Mouse (Mus musculus): Measurements from ENCODE around the gene Phpt1. TPM values are rescaled to one million over a fixed set of nuclear protein-coding genes. Genes with fewer than 3 reads are reported as not detected.

Gene Phpt1
- 29.9 and 39.4 TPM in 2 replicates for total RNA-seq (2012; rRNA removed)

DNA sequence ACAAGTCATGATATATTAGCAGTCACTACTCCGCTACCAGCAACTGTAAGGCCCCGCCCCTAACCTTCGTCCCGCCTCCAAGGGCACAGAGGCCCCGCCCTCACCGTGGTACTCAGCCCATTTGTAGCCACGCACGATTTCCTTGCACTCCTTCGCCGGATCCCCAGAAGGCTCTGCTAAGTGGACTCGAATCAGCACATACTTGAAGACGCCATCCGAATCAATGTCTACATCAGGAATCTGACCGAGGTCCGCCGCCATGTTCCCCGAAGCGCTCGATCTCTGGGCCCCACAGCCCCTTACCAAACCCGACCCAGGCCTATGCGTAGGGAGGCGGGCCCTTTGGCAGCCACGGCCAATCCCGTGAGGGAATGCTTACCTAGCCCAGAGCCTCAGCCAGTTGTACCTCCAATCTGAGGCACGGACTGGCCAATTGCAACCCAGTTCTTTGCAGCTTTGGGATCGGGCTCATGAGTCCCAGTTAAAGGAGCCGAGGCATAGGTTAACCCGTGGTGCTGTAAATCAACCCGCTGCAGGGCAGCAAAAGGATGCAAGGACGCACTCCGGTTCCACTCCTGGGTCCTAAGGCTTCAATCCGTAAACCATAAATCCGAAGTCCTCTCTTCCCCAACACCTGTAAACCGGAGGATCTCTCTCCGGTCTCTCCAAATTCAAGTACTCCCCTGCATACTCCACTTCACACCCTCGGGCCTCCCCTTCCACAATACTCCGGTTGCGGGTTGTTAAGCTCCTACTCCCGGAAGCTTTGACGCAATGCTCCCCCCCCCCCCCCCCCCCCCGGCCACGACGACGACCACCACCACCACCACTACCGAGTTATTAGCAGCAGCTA, at the start of gene Phpt1, which contains the start of gene Mamdc4:
Phpt1 (minus strand) TSS at position 646 of the 853 bp plus-strand sequence.
Mamdc4 (minus strand) TSS at position 267 of the 853 bp plus-strand sequence.
- in situ Hi-C loops (cut with MboI; ENCODE audit: low sequenced_read_pairs in 2 of 2, unreplicated experiment in 2 of 2) = no loop called here
- no peak for TF ChIP-seq ZC3H11A (IDR thresholded peaks at IDR 0.05; ENCODE audit: borderline replicate concordance, low read depth, low read length)
- TF ChIP-seq CHD2 (IDR thresholded peaks at IDR 0.05; ENCODE audit: low read depth, low read length) = peak; percentile 89
- H3K9me3 ChIP-seq (ENCODE audit: control insufficient read depth, insufficient read depth, low read depth, low read length) = no peaks in the 10 kb centered on the region
- peak within 1 kb of the TSS; percentile 58; the same call in 1 of the 2 replicates for H3K27ac ChIP-seq (ENCODE audit: insufficient read depth, low read depth, low read length, poor library complexity, severe bottlenecking)
- H3K4me3 ChIP-seq (ENCODE audit: insufficient read depth in 1 of 2, low read depth in 1 of 2, low read length in 2 of 2, poor library complexity in 1 of 2, severe bottlenecking in 1 of 2) = peak within 1 kb of the TSS; percentile 81 to 94
- peaks cover 5% of the 10 kb centered on the region; the same call in 1 of the 2 replicates for H3K36me3 ChIP-seq (ENCODE audit: control insufficient read depth, insufficient read depth, low read length, poor library complexity, severe bottlenecking)
- peaks cover 0 to 29% of the 10 kb centered on the region in 2 experiments; a peak in 2 of 4 replicates for H3K4me1 ChIP-seq (ENCODE audit: control insufficient read depth in 2 of 2, insufficient read depth in 2 of 2, low read length in 2 of 2, poor library complexity in 1 of 2)
- H3K9ac ChIP-seq (ENCODE audit: insufficient read depth, low read depth, low read length, poor library complexity, severe bottlenecking) = peak within 1 kb of the TSS; percentile 86
- peak; percentile 94 for DNase-seq (ENCODE audit: low read depth, low spot score)

DNA sequence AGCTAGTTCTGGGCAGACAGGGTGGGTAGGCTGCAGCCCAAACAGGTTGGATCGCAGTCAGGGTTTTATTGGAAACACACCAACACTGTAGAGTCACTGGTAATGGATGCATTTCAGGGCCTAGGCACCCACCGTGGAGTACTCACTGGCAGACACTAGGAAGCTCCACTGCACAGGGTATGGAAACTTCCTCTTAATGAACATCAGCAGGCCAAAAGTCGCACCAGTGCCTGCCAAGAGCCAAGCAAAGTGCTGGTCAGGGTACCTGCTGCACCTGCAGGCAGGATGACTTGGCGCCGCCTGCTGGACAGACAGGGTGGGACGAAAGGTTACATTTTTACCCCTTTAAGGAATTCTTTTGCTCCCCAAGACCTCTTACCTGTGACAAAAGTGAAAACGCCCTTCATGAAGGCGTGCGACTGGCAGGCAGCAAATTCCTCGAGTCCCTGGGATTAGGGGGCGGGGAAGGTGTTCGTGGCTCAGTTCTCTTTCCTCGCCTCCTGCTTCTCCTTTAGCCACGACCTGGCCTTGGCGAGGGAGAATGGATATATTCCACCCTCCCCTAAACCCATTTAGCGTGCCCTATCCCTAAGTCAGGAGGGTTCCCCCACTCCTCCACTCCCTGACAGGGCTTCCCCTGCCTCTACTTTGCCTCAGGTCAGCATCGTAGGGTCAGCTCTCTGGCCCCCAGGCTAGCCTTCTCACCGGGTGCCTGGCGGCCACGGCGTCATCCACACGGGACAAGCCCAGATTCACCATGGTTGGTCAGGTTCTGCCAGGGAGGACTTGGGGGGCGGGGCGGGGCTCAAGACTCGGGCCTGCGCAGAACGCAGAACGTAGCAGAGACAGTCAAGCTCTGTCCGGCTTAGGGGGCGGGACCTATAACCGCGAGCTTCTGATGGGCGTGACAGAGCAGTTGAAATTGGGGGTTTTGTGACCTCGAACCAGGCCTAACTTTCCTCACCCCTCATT, 46.5 kb upstream of the Phpt1 start, which contains the start of gene Tmem141:
Tmem141 (minus strand) TSS at position 777 of the 972 bp plus-strand sequence.
- DNase-seq (ENCODE audit: low read depth, low spot score) = peak; percentile 77
- in situ Hi-C loops (cut with MboI; ENCODE audit: low sequenced_read_pairs in 2 of 2, unreplicated experiment in 2 of 2) = no loop called here

DNA sequence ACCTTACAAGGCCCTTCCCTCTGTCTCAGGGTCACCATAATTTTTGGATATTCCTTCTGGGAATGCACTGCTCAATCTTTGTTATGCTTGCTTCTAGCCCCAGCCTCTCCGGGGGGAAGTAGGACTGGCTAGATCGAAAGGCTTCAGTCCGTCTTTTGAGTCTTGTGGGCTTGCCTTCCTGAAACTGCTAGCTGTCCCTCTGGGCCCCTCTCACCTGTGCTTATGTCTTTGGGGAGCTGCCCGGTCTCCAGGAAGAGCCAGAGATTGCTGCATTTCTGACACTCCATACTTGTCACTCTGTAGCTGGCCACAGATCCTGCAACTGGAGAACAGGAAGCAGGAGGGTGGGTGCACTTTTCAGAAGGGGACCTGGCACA, 45.8 kb upstream of the Phpt1 start:
- TF ChIP-seq ZNF384 (IDR thresholded peaks at IDR 0.05; ENCODE audit: low read depth, low read length) (no peak), CHD2 (IDR thresholded peaks at IDR 0.05; ENCODE audit: low read depth, low read length) (no peak), HCFC1 (IDR thresholded peaks at IDR 0.05; ENCODE audit: borderline replicate concordance, insufficient read depth, low read length) (no peak), MAFK (IDR thresholded peaks at IDR 0.05; ENCODE audit: insufficient read depth, low read depth, low read length) (no peak), ZC3H11A (IDR thresholded peaks at IDR 0.05; ENCODE audit: borderline replicate concordance, low read depth, low read length) (no peak)
- no peaks in the 10 kb centered on the region; a peak in 1 of 4 replicates for H3K4me1 ChIP-seq (ENCODE audit: control insufficient read depth in 2 of 2, insufficient read depth in 2 of 2, low read length in 2 of 2, poor library complexity in 1 of 2)
- no peaks in the 10 kb centered on the region; the same call in 1 of the 2 replicates for H3K36me3 ChIP-seq (ENCODE audit: control insufficient read depth, insufficient read depth, low read length, poor library complexity, severe bottlenecking)
- in situ Hi-C loops (cut with MboI; ENCODE audit: low sequenced_read_pairs in 2 of 2, unreplicated experiment in 2 of 2) = no loop called here
- H3K27ac ChIP-seq (ENCODE audit: insufficient read depth, low read depth, low read length, poor library complexity, severe bottlenecking) = no peak overlapping the region
- no peaks in the 10 kb centered on the region for H3K9me3 ChIP-seq (ENCODE audit: control insufficient read depth, insufficient read depth, low read depth, low read length)
- H3K9ac ChIP-seq (ENCODE audit: insufficient read depth, low read depth, low read length, poor library complexity, severe bottlenecking) = no peak overlapping the region
- no peak for DNase-seq (ENCODE audit: low read depth, low spot score)
- H3K4me3 ChIP-seq (ENCODE audit: insufficient read depth in 1 of 2, low read depth in 1 of 2, low read length in 2 of 2, poor library complexity in 1 of 2, severe bottlenecking in 1 of 2) = no peak overlapping the region

More for the DNA sequence above, 46.5 kb upstream of the Phpt1 start, which contains the start of gene Tmem141:
- TF ChIP-seq HCFC1 (IDR thresholded peaks at IDR 0.05; ENCODE audit: borderline replicate concordance, insufficient read depth, low read length) (peak; percentile 15; the same call in 1 of the 2 replicates), ZNF384 (IDR thresholded peaks at IDR 0.05; ENCODE audit: low read depth, low read length) (no peak), MAFK (IDR thresholded peaks at IDR 0.05; ENCODE audit: insufficient read depth, low read depth, low read length) (no peak), CHD2 (IDR thresholded peaks at IDR 0.05; ENCODE audit: low read depth, low read length) (no peak), ZC3H11A (IDR thresholded peaks at IDR 0.05; ENCODE audit: borderline replicate concordance, low read depth, low read length) (no peak)
- no peaks in the 10 kb centered on the region for H3K9me3 ChIP-seq (ENCODE audit: control insufficient read depth, insufficient read depth, low read depth, low read length)
- H3K9ac ChIP-seq (ENCODE audit: insufficient read depth, low read depth, low read length, poor library complexity, severe bottlenecking) = peak within 1 kb of the TSS; percentile 78
- no peak within 1 kb of the TSS for H3K27ac ChIP-seq (ENCODE audit: insufficient read depth, low read depth, low read length, poor library complexity, severe bottlenecking)
- H3K4me1 ChIP-seq (ENCODE audit: control insufficient read depth in 2 of 2, insufficient read depth in 2 of 2, low read length in 2 of 2, poor library complexity in 1 of 2) = no peaks in the 10 kb centered on the region; a peak in 1 of 4 replicates
- no peaks in the 10 kb centered on the region; the same call in 1 of the 2 replicates for H3K36me3 ChIP-seq (ENCODE audit: control insufficient read depth, insufficient read depth, low read length, poor library complexity, severe bottlenecking)
- H3K4me3 ChIP-seq (ENCODE audit: insufficient read depth in 1 of 2, low read depth in 1 of 2, low read length in 2 of 2, poor library complexity in 1 of 2, severe bottlenecking in 1 of 2) = peak within 1 kb of the TSS; percentile 69 to 80

DNA sequence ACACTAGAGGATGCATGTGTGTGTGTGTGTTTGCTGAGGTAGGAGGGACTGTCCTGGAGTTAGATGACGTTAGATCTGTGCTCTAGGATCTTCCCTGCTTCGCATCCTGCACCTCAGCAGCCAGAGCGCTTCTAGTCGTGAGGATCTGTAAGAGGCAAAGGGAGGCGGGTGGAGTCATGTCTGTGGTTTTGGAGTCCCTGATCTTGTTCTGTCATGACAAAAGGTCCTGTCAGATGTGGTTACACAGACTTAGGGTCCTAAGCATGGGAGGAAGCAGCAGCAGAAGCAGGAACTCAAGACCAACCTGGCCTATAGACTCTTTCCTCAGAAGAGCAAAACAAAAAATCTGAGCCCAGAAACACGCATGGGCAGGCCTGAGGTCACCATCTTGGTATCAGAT, 45.4 kb upstream of the Phpt1 start:
- H3K36me3 ChIP-seq (ENCODE audit: control insufficient read depth, insufficient read depth, low read length, poor library complexity, severe bottlenecking) = no peaks in the 10 kb centered on the region; the same call in 1 of the 2 replicates
- no peak for DNase-seq (ENCODE audit: low read depth, low spot score)
- in situ Hi-C loops (cut with MboI; ENCODE audit: low sequenced_read_pairs in 2 of 2, unreplicated experiment in 2 of 2) = no loop called here
- no peaks in the 10 kb centered on the region; a peak in 1 of 4 replicates for H3K4me1 ChIP-seq (ENCODE audit: control insufficient read depth in 2 of 2, insufficient read depth in 2 of 2, low read length in 2 of 2, poor library complexity in 1 of 2)
- H3K4me3 ChIP-seq (ENCODE audit: insufficient read depth in 1 of 2, low read depth in 1 of 2, low read length in 2 of 2, poor library complexity in 1 of 2, severe bottlenecking in 1 of 2) = no peak overlapping the region
- TF ChIP-seq ZC3H11A (IDR thresholded peaks at IDR 0.05; ENCODE audit: borderline replicate concordance, low read depth, low read length) (no peak), MAFK (IDR thresholded peaks at IDR 0.05; ENCODE audit: insufficient read depth, low read depth, low read length) (no peak), HCFC1 (IDR thresholded peaks at IDR 0.05; ENCODE audit: borderline replicate concordance, insufficient read depth, low read length) (no peak), ZNF384 (IDR thresholded peaks at IDR 0.05; ENCODE audit: low read depth, low read length) (no peak)
- no peak overlapping the region for H3K9ac ChIP-seq (ENCODE audit: insufficient read depth, low read depth, low read length, poor library complexity, severe bottlenecking)
- no peaks in the 10 kb centered on the region for H3K9me3 ChIP-seq (ENCODE audit: control insufficient read depth, insufficient read depth, low read depth, low read length)
- H3K27ac ChIP-seq (ENCODE audit: insufficient read depth, low read depth, low read length, poor library complexity, severe bottlenecking) = no peak overlapping the region
